25 mouse cellular contexts compared by ENCODE assay signal in genomic region chr1:178313039-178313597, GRCm38 (mm10). TPM values are rescaled to one million over a fixed set of nuclear protein-coding genes. Genes with fewer than 3 reads are reported as not detected.
DNase-seq lines count a peak whose midpoint lies in the region; ATAC-seq and TF ChIP-seq lines count a peak whose summit lies in the region.
"Had no signal": no experiment of that assay in that cellular context is flagged by ENCODE, and none has a peak within 500 bp of the region (broad histone marks: within the 10 kb centered on the region; RNA-seq: fewer than 3 reads in every experiment).

No protein-coding gene starts in this region.

- H3K4me1 ChIP-seq in G1E (ENCODE audit: insufficient read depth, low read depth, low read length), result peaks cover 40% of the 10 kb centered on the region
- 0 out of 2 replicates have a peak, but pooled peaks cover 2% of the 10 kb centered on the region for H3K4me1 ChIP-seq in liver, embryonic 11.5 days (replicated peaks; ENCODE audit: control insufficient read depth, insufficient read depth, low read length)
- H3K4me1 ChIP-seq in liver, postnatal 0 days (ENCODE audit: insufficient read depth), result peaks cover 14% of the 10 kb centered on the region

- peaks cover 2% of the 10 kb centered on the region; the same call in 1 of the 2 replicates for H3K9me3 ChIP-seq in G1E (replicated peaks)
- H3K9me3 ChIP-seq in liver, embryonic 11.5 days (ENCODE audit: control insufficient read depth, low read length), result no peaks in the 10 kb centered on the region
- H3K9me3 ChIP-seq in liver, postnatal 0 days (ENCODE audit: low read length), result no peaks in the 10 kb centered on the region
- H3K9me3 ChIP-seq: embryonic facial prominence, embryonic 15.5 days; limb, embryonic 13.5 days; midbrain, embryonic 12.5 days had no signal

- no peak for DNase-seq in G1E (ENCODE audit: low spot score)
- DNase-seq in c-Kit-positive CD71-positive TER-119-positive erythroid progenitor cells, embryonic 14.5 days (ENCODE audit: low spot score), result peak; percentile 73
- DNase-seq in liver, embryonic 11.5 days (ENCODE audit: low spot score), result no peak
- no peak for DNase-seq in liver, postnatal 0 days
- no peak for DNase-seq in ovary, adult 18-20 months (ENCODE audit: low spot score)
- no peak for DNase-seq in Muller cell, postnatal 12 days (ENCODE audit: inconsistent ontology term)
- no peak for DNase-seq in layer of hippocampus, postnatal 25 days (ENCODE audit: extremely low spot score in 1 of 2, low spot score in 1 of 2)
- DNase-seq in gastrocnemius, postnatal 14 days, result no peak
- DNase-seq: adrenal gland, adult 2 months; cerebellum, adult 9-10 months; forebrain, postnatal 0 days; gastrocnemius, postnatal 36 days; kidney, postnatal 25 days; lung, embryonic 14.5 days; lung, postnatal 4 days; right cerebral cortex, postnatal 14 days; thymus, adult 2 months had no signal

- H3K4me2 ChIP-seq in liver, embryonic 11.5 days, result no peak overlapping the region
- H3K4me2 ChIP-seq in liver, postnatal 0 days (ENCODE audit: low read depth, low read length), result peak overlapping the region; percentile 2; the same call in 1 of the 2 replicates
- H3K4me2 ChIP-seq: embryonic facial prominence, embryonic 15.5 days; limb, embryonic 13.5 days; lung, embryonic 14.5 days; midbrain, embryonic 12.5 days had no signal

- no peak overlapping the region; the same call in 1 of the 2 replicates for H3K27ac ChIP-seq in liver, embryonic 11.5 days (ENCODE audit: low read depth, low read length)
- H3K27ac ChIP-seq in liver, postnatal 0 days (ENCODE audit: low read depth), result 0 out of 2 replicates have a peak overlapping the region, but pooled peaks have one; percentile 12
- H3K27ac ChIP-seq: embryonic facial prominence, embryonic 15.5 days; layer of hippocampus, adult 2 months; limb, embryonic 13.5 days; midbrain, embryonic 12.5 days; stomach, postnatal 0 days had no signal

- H3K27me3 ChIP-seq in G1E (ENCODE audit: insufficient read depth, low read length), result no peaks in the 10 kb centered on the region
- no peaks in the 10 kb centered on the region for H3K27me3 ChIP-seq in liver, embryonic 11.5 days (replicated peaks; ENCODE audit: control insufficient read depth, insufficient read depth, low read length)
- no peaks in the 10 kb centered on the region for H3K27me3 ChIP-seq in liver, postnatal 0 days (ENCODE audit: insufficient read depth, low read length)
- H3K27me3 ChIP-seq: embryonic facial prominence, embryonic 15.5 days; limb, embryonic 13.5 days; midbrain, embryonic 12.5 days; Patski had no signal

- H3K9ac ChIP-seq in liver, embryonic 11.5 days (ENCODE audit: low read depth, low read length), result no peak overlapping the region
- 0 out of 2 replicates have a peak overlapping the region, but pooled peaks have one; percentile 13 for H3K9ac ChIP-seq in liver, postnatal 0 days (replicated peaks)
- H3K9ac ChIP-seq: embryonic facial prominence, embryonic 15.5 days; forebrain, postnatal 0 days; limb, embryonic 13.5 days; lung, embryonic 14.5 days; midbrain, embryonic 12.5 days had no signal

- TF ChIP-seq CTCF in G1E (IDR thresholded peaks at IDR 0.05; ENCODE audit: low read depth, low read length), result no peak
- TF ChIP-seq CTCF in liver, postnatal 0 days (IDR thresholded peaks at IDR 0.05; ENCODE audit: low read depth), result no peak

- 82% methylated on average over 1 of the region's 1 CpGs for WGBS in liver, embryonic 11.5 days
- 53% methylated on average over 1 of the region's 1 CpGs for WGBS in liver, postnatal 0 days (ENCODE audit: insufficient replicate concordance)

- 0 out of 2 replicates have a peak, but pooled peaks have one; percentile 29 for TF ChIP-seq EP300 in liver, postnatal 0 days (IDR thresholded peaks at IDR 0.05; ENCODE audit: low read depth)

- peak; percentile 47 for ATAC-seq in G1E (ENCODE audit: extremely low read depth, insufficient number of reproducible peaks, low FRiP score, poor library complexity, severe bottlenecking)
- ATAC-seq in liver, embryonic 11.5 days (replicated peaks; ENCODE audit: low FRiP score), result peak; percentile 48
- no peak for ATAC-seq in liver, postnatal 0 days
- ATAC-seq: forebrain, postnatal 0 days; hindbrain, embryonic 16.5 days; intestine, embryonic 16.5 days; Patski had no signal

- intact Hi-C loops in gastrocnemius, postnatal 14 days (cut with DNase I; ENCODE audit: low total_unique reads), result no loop called here

- peaks cover 6% of the 10 kb centered on the region for H3K36me3 ChIP-seq in G1E (replicated peaks)
- H3K36me3 ChIP-seq in liver, embryonic 11.5 days (ENCODE audit: control insufficient read depth, insufficient read depth, low read length), result no peaks in the 10 kb centered on the region
- no peaks in the 10 kb centered on the region for H3K36me3 ChIP-seq in liver, postnatal 0 days (replicated peaks; ENCODE audit: insufficient read depth, low read length)
- H3K36me3 ChIP-seq: embryonic facial prominence, embryonic 15.5 days; limb, embryonic 13.5 days; midbrain, embryonic 12.5 days had no signal

- no peak overlapping the region for H3K4me3 ChIP-seq in G1E (ENCODE audit: low read depth, low read length)
- H3K4me3 ChIP-seq in liver, embryonic 11.5 days (ENCODE audit: low read depth, low read length), result no peak overlapping the region
- H3K4me3 ChIP-seq in liver, postnatal 0 days (ENCODE audit: low read depth, low read length), result no peak overlapping the region
- H3K4me3 ChIP-seq: embryonic facial prominence, embryonic 15.5 days; layer of hippocampus, adult 2 months; limb, embryonic 13.5 days; midbrain, embryonic 12.5 days had no signal

RNA-seq across cellular contexts. Expression of gene Cox20, which starts 5.8 kb away (rescaled TPM):
- total RNA-seq in G1E (2014; fragmentation: Nextera tagmentation) (230 and 246 TPM in 2 replicates), G1E (2017) (135 and 179 TPM in 2 replicates)
- 11.2 and 18.4 TPM in 2 replicates for polyA plus RNA-seq in G1E (2012)
- polyA plus RNA-seq in liver, embryonic 11.5 days (2014; fragmentation: Nextera tagmentation; extraction: Ambion mirVana), result 108 and 129 TPM in 2 replicates
- polyA plus RNA-seq in liver, postnatal 0 days (2015; fragmentation: Nextera tagmentation; extraction: Ambion mirVana), result 98.3 and 109 TPM in 2 replicates
- 10 to 100 TPM; 38.4 to 39.1 TPM for total RNA-seq in layer of hippocampus, postnatal 25 days (2021)
- 10 to 100 TPM; 25.1 to 30.8 TPM for total RNA-seq in gastrocnemius, postnatal 14 days (2021)

RNA-seq across cellular contexts. Expression of gene Hnrnpu, which starts 24.5 kb away (rescaled TPM):
- 932 and 945 TPM in 2 replicates for total RNA-seq in G1E (2014; fragmentation: Nextera tagmentation)
- 331 and 441 TPM in 2 replicates for total RNA-seq in G1E (2017)
- polyA plus RNA-seq in G1E (2012), result 726 and 956 TPM in 2 replicates
- 571 and 620 TPM in 2 replicates for polyA plus RNA-seq in liver, embryonic 11.5 days (2014; fragmentation: Nextera tagmentation; extraction: Ambion mirVana)
- polyA plus RNA-seq in liver, postnatal 0 days (2015; fragmentation: Nextera tagmentation; extraction: Ambion mirVana), result 106 and 132 TPM in 2 replicates
- total RNA-seq in layer of hippocampus, postnatal 25 days (2021), result 100 to 1,000 TPM; 348 to 416 TPM
- total RNA-seq in gastrocnemius, postnatal 14 days (2021), result 100 to 1,000 TPM; 143 to 145 TPM
